Mouse (Mus musculus) E14TG2a.4 (cell line): ENCODE data around the gene Foxn3.

Experiments
- CTCF ChIP-seq: conservative IDR thresholded peaks from 2 replicates; pipeline ENCODE4 v1.5.1; 2014; ENCODE audit warnings: low read length
- NANOG ChIP-seq: IDR thresholded peaks from 2 replicates; pipeline ENCODE4 v1.6.1; 2014; ENCODE audit warnings: borderline replicate concordance, low read length, mixed read lengths
- POU5F1 ChIP-seq: IDR thresholded peaks from 2 replicates; pipeline ENCODE4 v1.6.1; 2014; ENCODE audit warnings: low read length, borderline replicate concordance

DNA sequence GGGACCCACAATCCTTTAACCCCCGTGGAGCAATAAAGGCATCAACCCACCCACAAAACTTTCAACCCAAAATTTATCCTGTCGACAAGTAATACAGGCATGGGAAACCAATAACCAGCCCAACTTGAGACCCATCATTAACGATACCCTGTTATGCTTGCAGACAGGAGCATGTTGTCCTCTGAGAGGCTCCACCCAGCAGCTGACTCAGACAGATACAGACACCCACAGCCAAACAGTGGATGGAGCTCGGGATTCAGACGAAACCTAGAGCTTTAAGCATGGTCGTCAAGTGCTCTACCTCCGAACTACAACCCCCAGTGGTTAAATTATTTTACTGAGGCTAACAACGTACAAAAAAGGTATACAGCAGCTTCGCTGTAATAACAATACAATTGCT is 182.1 kb downstream of the Foxn3 start:
- TF ChIP-seq CTCF (no peak), NANOG (no peak), POU5F1 (no peak)
